Mouse (Mus musculus): Measurements from ENCODE around the gene Unc13b.

The Unc13b gene

GRCm38 (mm10) chr4:43058753-43059654 is at the start of gene Unc13b:
TSS of gene Unc13b (plus strand) at chr4:43058953.
- no peak for DNase-seq (ENCODE audit: low read depth, low spot score)

DNA sequence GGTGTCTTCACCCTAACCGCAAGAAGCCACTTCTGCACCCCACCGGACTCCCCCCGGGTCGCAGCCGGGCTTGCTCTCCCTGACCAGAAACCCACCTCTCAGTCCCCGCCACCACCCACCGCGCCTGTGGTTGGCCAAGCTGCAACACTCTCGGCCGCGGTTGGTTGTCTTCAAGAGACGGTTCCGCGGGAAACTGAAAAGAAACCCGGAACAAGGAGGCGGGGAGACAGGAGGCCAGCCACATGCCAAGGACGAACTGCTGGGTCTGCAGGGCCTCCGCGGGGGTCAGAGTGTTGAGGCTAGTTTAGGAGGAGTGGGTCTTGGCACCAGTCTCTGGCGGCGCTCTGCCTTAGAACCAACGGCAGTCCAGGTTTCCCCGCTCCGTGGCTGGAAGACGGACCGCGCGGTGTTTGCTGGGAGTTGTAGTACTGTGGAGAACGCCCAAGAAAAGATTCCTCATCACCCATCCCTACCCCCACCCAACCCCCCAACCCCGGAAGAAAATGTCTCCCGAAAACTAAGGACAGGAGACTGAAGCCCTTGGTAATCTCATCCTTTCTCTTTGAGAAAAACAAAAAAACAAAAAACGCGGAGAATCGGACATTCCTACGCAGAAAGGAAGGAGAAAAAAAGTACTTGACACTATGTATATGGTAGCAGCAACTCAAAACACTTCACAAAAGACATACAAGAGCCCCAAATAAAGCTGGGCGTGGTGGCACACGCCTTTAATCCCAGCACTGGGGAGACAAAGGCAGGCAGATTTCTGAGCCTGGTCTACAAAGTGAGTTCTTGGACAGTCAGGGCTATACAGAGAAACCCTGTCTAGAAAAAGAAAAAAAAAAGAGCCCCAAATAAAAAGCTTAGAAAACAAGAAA is 48.4 kb upstream of the Unc13b start, which contains the start of gene Fancg:
Gene Fancg (minus strand): TSS at position 346 of the 878 bp plus-strand sequence.
- peak; percentile 44 for DNase-seq (ENCODE audit: low read depth, low spot score)

GRCm38 (mm10) chr4:43012091-43012490 is 46.7 kb upstream of the Unc13b start:
- DNase-seq (ENCODE audit: low read depth, low spot score) = no peak

- DNase-seq (ENCODE audit: low read depth, low spot score) = no peak
These were observed 40.6 kb upstream of the Unc13b start for GRCm38 (mm10) chr4:43018156-43018555.

DNA sequence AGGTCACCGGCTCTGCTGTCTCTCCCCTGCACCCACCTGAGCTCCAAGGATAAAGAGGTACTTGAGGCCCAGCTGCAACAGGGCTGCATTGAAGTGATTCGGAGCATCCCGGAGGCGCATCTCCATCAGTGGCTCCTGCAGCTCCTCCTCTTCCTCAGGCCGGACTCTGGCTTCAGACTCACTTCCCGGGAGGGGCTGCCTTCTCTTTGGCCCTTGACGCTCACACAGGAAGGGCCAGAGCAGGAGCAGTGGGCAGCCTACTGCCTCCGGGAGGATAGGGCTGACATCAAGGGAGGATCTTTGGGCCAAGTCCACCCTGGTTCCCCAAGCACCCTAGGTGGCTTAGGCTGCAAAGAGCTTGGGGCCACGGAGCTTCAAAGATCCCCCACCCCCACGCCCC is 39.6 kb upstream of the Unc13b start:
- DNase-seq (ENCODE audit: low read depth, low spot score) = no peak

DNA sequence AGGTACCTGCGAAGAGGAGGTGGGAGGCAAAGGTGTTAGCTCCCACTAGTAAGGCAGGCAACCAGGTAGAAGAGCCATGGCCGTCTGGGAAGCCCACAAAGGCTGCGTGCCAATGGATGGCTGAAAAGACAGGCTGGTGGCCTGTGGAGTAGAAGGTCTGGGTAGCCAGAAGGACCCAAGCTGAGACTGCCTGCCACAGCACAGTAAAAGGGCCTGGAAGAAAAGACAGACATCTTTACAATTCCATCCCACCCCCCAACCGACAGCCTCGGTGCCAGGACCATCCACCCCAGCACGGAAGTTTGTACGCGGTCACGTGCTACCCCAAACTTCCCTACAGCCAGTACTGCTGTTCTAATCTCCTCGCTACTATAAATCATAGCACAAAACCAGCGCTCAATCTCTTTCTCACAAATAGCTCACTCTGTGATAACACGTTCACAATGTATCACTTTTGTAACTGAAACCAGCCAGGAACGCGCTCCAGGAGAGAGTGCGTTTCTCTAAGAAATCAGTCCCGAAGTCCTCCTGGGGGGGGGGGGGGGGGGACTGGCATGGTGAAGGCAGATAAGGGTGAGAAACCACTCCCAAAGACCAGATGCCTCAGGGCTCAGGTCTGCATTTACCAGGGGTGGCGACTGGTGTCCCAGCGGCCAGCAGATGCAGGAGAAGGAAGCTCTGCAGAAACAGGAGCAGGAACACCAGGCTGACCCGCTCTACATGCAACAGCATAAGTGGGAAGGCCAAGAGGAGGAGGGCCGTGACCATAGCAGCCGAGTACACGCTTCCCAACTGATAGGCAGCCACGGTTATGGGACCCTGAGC is 38.9 kb upstream of the Unc13b start:
- no peak for DNase-seq (ENCODE audit: low read depth, low spot score)

- DNase-seq (ENCODE audit: low read depth, low spot score) = no peak
These were observed 37.9 kb upstream of the Unc13b start for GRCm38 (mm10) chr4:43020876-43021275.

DNA sequence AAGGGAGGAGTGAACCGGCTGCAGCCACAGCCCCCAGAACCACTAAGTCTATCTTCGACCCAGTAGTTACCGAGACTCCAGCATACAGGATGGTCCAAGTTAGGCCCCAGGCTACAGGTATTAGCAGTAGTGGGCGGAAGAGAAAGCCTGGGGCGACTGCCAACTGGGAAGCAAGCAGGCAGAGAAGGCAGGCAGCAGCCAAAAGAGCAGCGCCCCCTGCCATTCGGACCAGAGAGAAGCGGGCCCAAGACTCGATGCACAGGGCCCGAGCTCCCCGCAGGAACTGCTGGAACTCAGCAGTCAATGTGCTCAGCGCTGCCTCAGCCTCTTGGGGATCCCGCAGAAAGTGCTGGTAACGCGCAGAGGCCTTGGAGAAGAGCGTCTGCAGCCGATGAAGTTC is 37.4 kb upstream of the Unc13b start:
- no peak for DNase-seq (ENCODE audit: low read depth, low spot score)

GRCm38 (mm10) chr4:43024673-43025072 is 34.1 kb upstream of the Unc13b start:
- no peak for DNase-seq (ENCODE audit: low read depth, low spot score)

DNA sequence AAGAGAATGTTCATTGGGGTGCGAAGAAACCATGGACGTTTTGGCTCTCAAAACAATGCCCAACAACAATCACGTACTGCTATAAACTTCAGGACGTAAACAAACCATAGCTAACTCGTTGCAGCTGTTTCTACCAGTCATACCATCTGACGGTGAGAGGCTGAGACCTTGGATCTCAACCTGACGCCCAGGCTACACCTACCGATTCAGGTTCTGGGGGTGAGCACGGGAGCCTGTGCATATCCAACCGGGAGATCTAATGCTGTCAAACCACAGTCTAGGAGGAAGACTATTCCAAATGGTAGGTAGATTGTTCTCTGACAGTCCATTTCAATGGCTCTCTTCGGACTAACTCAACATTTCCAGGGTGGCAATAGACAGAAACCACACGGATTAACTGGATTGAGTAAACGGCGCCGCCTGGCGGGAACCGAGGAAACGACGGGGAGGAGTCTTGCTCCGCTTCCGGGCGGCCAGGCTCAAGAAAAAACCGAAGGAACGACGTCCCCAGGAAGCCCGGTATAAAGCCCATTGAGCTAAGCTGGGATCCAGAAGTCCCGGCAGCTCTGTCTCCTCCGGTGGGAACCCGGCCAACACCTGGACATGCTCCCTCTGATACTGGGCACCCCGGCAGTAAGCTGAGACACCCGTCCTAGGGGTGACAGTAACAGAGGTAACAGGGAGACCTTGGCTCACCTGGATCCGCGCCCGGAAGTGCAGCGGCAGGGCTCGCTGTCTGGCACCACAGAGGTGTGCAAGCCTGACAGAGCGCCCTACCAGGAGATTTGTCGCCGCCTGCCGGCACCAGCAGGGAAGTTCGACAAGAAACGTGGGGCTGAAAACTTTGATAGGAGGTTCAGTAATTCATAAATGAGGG is 33.4 kb upstream of the Unc13b start, which contains the start of gene Pigo:
Gene Pigo (minus strand): TSS at position 736 of the 877 bp plus-strand sequence.
- peak; percentile 89 for DNase-seq (ENCODE audit: low read depth, low spot score)

- DNase-seq (ENCODE audit: low read depth, low spot score) = no peak
These were observed 29.6 kb upstream of the Unc13b start for GRCm38 (mm10) chr4:43029121-43029520.

- no peak for DNase-seq (ENCODE audit: low read depth, low spot score)
These were observed 29.0 kb upstream of the Unc13b start for GRCm38 (mm10) chr4:43029749-43030148.

DNA sequence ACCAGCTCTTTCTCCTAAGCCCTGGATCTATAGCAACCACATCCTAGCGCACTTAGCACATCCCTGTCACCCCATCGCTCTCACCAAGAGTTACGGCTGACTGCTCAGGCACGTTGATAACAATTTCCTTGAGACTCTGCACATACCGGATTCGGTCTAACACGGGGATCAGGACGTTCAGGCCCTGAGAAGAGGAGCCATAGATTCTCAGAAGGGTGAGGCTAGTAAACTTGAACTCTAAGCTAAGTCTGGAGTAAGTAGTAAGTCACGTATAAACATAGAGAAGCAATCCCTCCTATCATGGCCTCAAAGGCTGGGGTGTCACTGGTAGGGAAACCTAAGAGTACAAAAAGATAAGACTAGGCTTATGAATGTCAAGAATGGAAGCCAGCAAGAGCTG is 28.4 kb upstream of the Unc13b start:
- no peak for DNase-seq (ENCODE audit: low read depth, low spot score)

DNA sequence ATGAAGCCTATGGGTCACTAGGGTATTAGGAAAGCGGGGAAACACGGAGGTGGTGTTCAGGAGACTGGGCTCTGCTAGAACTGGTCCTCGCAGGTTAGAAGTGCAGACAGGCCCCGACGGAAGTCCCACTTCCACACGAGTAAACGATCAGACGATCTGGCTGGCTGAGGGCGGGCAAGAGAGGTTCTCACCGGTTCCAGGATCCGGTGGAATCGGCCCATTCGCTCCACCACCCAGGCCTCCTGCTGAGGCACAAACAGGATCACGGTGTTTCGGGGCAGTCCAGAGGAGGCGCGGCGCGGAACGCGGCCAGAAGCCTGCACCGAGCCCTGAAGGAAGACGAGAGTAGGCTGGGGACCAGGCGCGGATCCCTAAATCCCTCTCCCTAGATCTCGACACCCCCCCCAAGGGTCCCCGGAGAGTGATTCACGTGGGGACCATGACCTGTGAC is 27.9 kb upstream of the Unc13b start:
- no peak for DNase-seq (ENCODE audit: low read depth, low spot score)

DNA sequence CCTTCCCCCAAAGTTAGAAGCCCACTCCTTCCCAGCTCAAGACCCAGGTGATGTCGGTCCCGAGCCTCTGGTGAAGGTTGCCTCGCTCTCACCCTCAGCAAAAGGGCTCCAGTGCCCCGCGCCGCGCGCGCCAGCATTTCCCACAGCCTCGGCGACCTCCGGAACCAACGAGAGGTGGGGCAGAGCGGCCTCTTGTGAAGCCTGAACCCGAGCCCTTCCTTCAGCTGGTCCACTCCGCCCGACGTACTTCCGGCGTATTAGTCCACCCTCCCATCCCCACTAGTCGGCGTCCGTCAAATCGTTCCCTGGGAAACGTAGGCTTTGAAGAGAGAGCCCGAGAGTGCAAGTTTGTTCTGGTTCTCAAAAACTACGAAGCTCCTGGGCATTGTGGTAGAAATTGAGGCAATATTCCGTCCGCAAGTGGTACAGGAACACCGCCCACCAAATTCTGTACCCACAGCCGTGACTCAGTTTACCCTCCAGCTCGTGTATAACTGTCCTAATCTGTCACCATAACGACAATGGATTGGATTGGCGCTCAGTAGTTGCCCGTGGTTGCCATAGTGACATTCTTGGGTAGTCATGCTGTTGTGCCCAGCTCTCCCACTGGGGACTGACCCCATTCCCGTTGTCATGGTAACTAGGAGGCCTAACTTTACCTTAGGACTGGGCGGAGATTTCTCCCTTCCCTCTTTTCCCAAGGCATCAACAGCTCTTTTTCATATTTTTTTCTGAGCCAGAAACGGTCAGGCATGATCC is 27.3 kb upstream of the Unc13b start, which contains the start of gene Stoml2:
Gene Stoml2 (minus strand): TSS at position 474 of the 759 bp plus-strand sequence.
- DNase-seq (ENCODE audit: low read depth, low spot score) = peak; percentile 89

GRCm38 (mm10) chr4:43032501-43032900 is 26.3 kb upstream of the Unc13b start:
- no peak for DNase-seq (ENCODE audit: low read depth, low spot score)

DNA sequence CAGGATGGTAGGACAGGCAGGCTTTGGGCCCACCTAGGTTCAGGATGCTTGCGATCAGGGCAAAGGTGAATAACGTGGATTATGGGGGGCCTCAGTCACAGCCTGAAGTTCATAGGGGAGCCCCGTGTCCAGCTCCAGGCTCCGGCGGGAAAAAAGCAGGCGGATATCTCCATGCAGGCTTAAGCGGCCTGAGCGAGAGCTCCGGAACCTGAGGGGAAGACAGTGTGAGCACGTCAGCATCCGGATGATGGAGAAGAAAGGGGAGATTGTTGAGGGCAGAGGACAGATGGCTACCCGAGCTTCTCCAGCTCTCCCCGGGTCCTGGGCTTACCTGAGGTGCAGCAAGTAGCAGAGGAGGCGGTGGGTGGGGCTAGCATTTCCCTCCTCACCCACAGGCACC is 25.3 kb upstream of the Unc13b start:
- no peak for DNase-seq (ENCODE audit: low read depth, low spot score)

DNA sequence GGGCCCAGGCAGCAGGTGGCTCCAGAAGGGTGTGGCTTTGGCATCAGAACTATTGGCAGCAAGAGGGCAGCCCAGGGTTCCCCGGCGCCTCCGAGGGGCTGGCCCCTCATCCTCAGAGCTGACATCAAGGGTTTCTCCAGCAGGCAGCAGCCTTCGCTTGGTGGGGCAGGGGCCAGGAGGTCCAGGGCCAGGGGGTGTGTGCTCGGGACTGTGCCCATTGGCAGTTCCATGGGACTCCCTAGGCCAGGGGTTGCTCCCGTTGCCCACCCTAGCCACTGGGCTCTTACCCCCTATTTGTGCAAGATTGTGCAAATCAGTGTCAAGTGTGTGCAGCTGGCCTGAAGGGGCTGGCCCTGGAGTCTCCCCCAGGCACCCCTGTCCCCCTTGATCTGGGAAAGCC is 22.9 kb upstream of the Unc13b start:
- DNase-seq (ENCODE audit: low read depth, low spot score) = no peak

DNA sequence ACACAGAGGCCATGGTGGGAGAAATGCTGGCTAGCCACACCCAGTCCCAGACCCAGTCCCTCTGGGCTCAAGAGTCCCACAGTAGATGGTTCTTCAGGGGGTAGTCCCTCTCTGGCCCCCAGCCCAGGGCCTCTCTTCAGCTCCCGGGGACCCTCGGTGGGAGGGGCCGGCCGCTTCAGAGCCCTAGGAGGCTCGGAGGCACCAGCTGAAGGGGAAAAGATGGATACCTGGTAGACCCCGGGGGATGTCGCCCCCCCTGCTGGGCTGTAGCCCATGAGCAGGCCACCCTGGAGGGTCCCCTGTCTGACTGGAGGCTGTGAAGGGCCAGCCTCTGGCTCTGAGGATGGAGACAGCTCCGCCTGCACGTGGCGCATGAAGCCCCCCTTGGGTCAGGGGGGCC is 22.4 kb upstream of the Unc13b start:
- no peak for DNase-seq (ENCODE audit: low read depth, low spot score)
